Comparison of ENCODE assay signal across 12 mouse cellular contexts in the genomic region with DNA sequence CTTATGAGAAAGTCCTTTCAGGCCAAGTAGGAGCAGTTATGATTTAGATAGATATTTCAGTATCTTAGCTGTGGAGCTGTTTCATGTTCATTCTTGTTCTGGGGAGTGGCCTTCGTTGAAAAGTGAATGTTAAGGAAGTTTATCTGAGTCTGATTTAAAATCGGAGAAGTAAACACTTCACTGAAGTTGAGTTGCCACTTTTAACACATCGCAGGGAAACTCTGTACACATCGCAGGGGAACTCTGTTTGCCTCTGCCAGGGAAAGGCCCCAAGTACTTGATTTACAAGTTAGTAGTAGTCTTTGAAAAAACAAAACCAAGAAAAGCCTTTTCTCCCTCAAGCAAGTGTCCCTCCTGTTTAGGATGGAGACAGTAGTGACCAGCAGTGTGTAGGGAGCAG. TPM values are rescaled to one million over a fixed set of nuclear protein-coding genes. Genes with fewer than 3 reads are reported as not detected.
DNase-seq lines count a peak whose midpoint lies in the region; ATAC-seq and TF ChIP-seq lines count a peak whose summit lies in the region.
"Had no signal": no experiment of that assay in that cellular context is flagged by ENCODE, and none has a peak within 500 bp of the region (broad histone marks: within the 10 kb centered on the region; RNA-seq: fewer than 3 reads in every experiment).

No protein-coding gene starts in this region.

- no peaks in the 10 kb centered on the region for H3K9me3 ChIP-seq in limb, embryonic 15.5 days
- no peaks in the 10 kb centered on the region for H3K9me3 ChIP-seq in midbrain, embryonic 16.5 days (replicated peaks; ENCODE audit: control insufficient read depth, low read length, poor library complexity, severe bottlenecking)
- H3K9me3 ChIP-seq: midbrain, embryonic 10.5 days had no signal

- H3K79me2 ChIP-seq in liver, adult 2 months (ENCODE audit: control insufficient read depth, insufficient read depth, low read length) = peaks cover 12% of the 10 kb centered on the region; the same call in 1 of the 2 replicates

- H3K27ac ChIP-seq in liver, adult 2 months (replicated peaks; ENCODE audit: insufficient read depth, low read depth, low read length) = peak overlapping the region; percentile 15; the same call in 1 of the 2 replicates
- H3K27ac ChIP-seq in embryonic fibroblast, embryonic 13.5 days (ENCODE audit: insufficient read depth, low read length) = no peak overlapping the region
- H3K27ac ChIP-seq in limb, embryonic 15.5 days = peak overlapping the region; percentile 77
- H3K27ac ChIP-seq in small intestine, adult 2 months (ENCODE audit: insufficient read depth, low read depth, low read length) = peak overlapping the region; percentile 57
- H3K27ac ChIP-seq in midbrain, embryonic 16.5 days (ENCODE audit: low read length) = no peak overlapping the region

- peak; percentile 48 for DNase-seq in liver, adult 2 months (ENCODE audit: extremely low read depth, low read depth, low spot score)
- no peak for DNase-seq in liver
- no peak for DNase-seq in left cerebral cortex, postnatal 25 days (ENCODE audit: low spot score in 2 of 2)
- no peak for DNase-seq in right cerebral cortex, postnatal 36 days (ENCODE audit: low spot score in 2 of 2)

- H3K27me3 ChIP-seq in liver, adult 2 months (ENCODE audit: control insufficient read depth, insufficient read depth, low read length) = no peaks in the 10 kb centered on the region
- H3K27me3 ChIP-seq in limb, embryonic 15.5 days = peaks cover 38% of the 10 kb centered on the region
- no peaks in the 10 kb centered on the region for H3K27me3 ChIP-seq in small intestine, adult 2 months (ENCODE audit: control insufficient read depth, insufficient read depth, low read length)
- H3K27me3 ChIP-seq in midbrain, embryonic 16.5 days (ENCODE audit: control insufficient read depth, insufficient read depth, low read depth, low read length) = peaks cover 18% of the 10 kb centered on the region

- no peaks in the 10 kb centered on the region for H3K36me3 ChIP-seq in liver, adult 2 months (ENCODE audit: control insufficient read depth, insufficient read depth, low read length)
- H3K36me3 ChIP-seq in limb, embryonic 15.5 days = no peaks in the 10 kb centered on the region
- no peaks in the 10 kb centered on the region for H3K36me3 ChIP-seq in small intestine, adult 2 months (ENCODE audit: control insufficient read depth, insufficient read depth, low read length)
- no peaks in the 10 kb centered on the region for H3K36me3 ChIP-seq in midbrain, embryonic 16.5 days (ENCODE audit: control insufficient read depth, insufficient read depth, low read length)
- H3K36me3 ChIP-seq: G1E; midbrain, embryonic 10.5 days had no signal

- no peak for ATAC-seq in limb, embryonic 15.5 days (ENCODE audit: insufficient number of reproducible peaks, low FRiP score, low TSS enrichment, low read depth)
- no peak for ATAC-seq in midbrain, embryonic 16.5 days

- intact Hi-C loops in left cerebral cortex, postnatal 25 days (cut with DNase I) = no loop called here

- no peak for TF ChIP-seq POLR2A in liver, adult 2 months (IDR thresholded peaks at IDR 0.05; ENCODE audit: extremely low read depth, insufficient read depth, low read length)
- no peak for TF ChIP-seq POLR2A in embryonic fibroblast, embryonic 13.5 days (IDR thresholded peaks at IDR 0.05; ENCODE audit: low read depth, low read length)
- TF ChIP-seq POLR2A in small intestine, adult 2 months (IDR thresholded peaks at IDR 0.05; ENCODE audit: low read depth, low read length) = no peak

- H3K4me1 ChIP-seq in liver, adult 2 months (ENCODE audit: control insufficient read depth, insufficient read depth, low read length) = peaks cover 16% of the 10 kb centered on the region
- no peaks in the 10 kb centered on the region for H3K4me1 ChIP-seq in embryonic fibroblast, embryonic 13.5 days (ENCODE audit: control insufficient read depth, insufficient read depth, low read length)
- H3K4me1 ChIP-seq in limb, embryonic 15.5 days = peaks cover 11% of the 10 kb centered on the region
- H3K4me1 ChIP-seq in small intestine, adult 2 months (ENCODE audit: control insufficient read depth, insufficient read depth, insufficient read length, low read length) = peaks cover 2% of the 10 kb centered on the region
- H3K4me1 ChIP-seq in midbrain, embryonic 16.5 days (ENCODE audit: control insufficient read depth, insufficient read depth, low read length) = peaks cover 6% of the 10 kb centered on the region

- no peak overlapping the region for H3K9ac ChIP-seq in liver, adult 2 months (ENCODE audit: low read depth, low read length)
- H3K9ac ChIP-seq in limb, embryonic 15.5 days = no peak overlapping the region
- no peak overlapping the region for H3K9ac ChIP-seq in midbrain, embryonic 16.5 days (ENCODE audit: low read depth, low read length)

- H3K4me2 ChIP-seq in limb, embryonic 15.5 days = no peak overlapping the region
- H3K4me2 ChIP-seq in midbrain, embryonic 16.5 days (ENCODE audit: low read length) = no peak overlapping the region

- TF ChIP-seq CTCF in liver, adult 2 months (IDR thresholded peaks at IDR 0.05; ENCODE audit: low read depth, low read length) = no peak
- no peak for TF ChIP-seq CTCF in embryonic fibroblast, embryonic 13.5 days (IDR thresholded peaks at IDR 0.05; ENCODE audit: borderline replicate concordance, insufficient read depth, low read length)
- no peak for TF ChIP-seq CTCF in small intestine, adult 2 months (IDR thresholded peaks at IDR 0.05; ENCODE audit: extremely low read depth, insufficient read length, insufficient replicate concordance, low read depth, low read length)

- H3K4me3 ChIP-seq in liver, adult 2 months (ENCODE audit: insufficient read depth, low read depth, low read length) = peak overlapping the region; percentile 99; the same call in 1 of the 2 replicates
- H3K4me3 ChIP-seq in embryonic fibroblast, embryonic 13.5 days (ENCODE audit: insufficient read depth, low read length) = peak overlapping the region; percentile 27
- peak overlapping the region; percentile 55 for H3K4me3 ChIP-seq in limb, embryonic 15.5 days
- H3K4me3 ChIP-seq in small intestine, adult 2 months (ENCODE audit: low read depth, low read length) = peak overlapping the region; percentile 12; the same call in 1 of the 2 replicates
- H3K4me3 ChIP-seq in midbrain, embryonic 16.5 days (ENCODE audit: low read depth, low read length) = no peak overlapping the region

- WGBS in liver, adult 2 months = 14% methylated on average over 4 of the region's 4 CpGs
- 46% methylated on average over 4 of the region's 4 CpGs for WGBS in limb, embryonic 15.5 days
- WGBS in small intestine, adult 2 months = 18% methylated on average over 4 of the region's 4 CpGs
- 66% methylated on average over 4 of the region's 4 CpGs for WGBS in midbrain, embryonic 16.5 days

RNA-seq across cellular contexts. Expression of a gene that starts 0.9 kb away (rescaled TPM):
- 83.0 and 91.4 TPM in 2 replicates for total RNA-seq in liver, adult 2 months (2014; rRNA removed)
- polyA plus RNA-seq in liver, adult 2 months (2012; rRNA removed) = 124 and 164 TPM in 2 replicates
- polyA plus RNA-seq in embryonic fibroblast, embryonic 13.5 days (2011; ENCODE audit: insufficient read length, low read depth, missing spikeins) = 10.8 and 26.4 TPM in 2 replicates
- polyA plus RNA-seq in limb, embryonic 15.5 days (2015; fragmentation: Nextera tagmentation; extraction: Ambion mirVana) = 915 and 921 TPM in 2 replicates
- polyA plus RNA-seq in small intestine, adult 2 months (2012; rRNA removed) = 198 and 422 TPM in 2 replicates
- 1 to 10 TPM; 4.4 to 5.3 TPM for total RNA-seq in left cerebral cortex, postnatal 25 days (2021)
- 11.7 and 12.4 TPM in 2 replicates for polyA plus RNA-seq in midbrain, embryonic 16.5 days (2015; fragmentation: Nextera tagmentation; extraction: Ambion mirVana)
- total RNA-seq: G1E had no signal
- polyA plus RNA-seq: G1E had no signal

RNA-seq across cellular contexts. Expression of a gene that starts 59.1 kb away (rescaled TPM):
- total RNA-seq in liver, adult 2 months (2014; rRNA removed) = not detected in 2 replicates
- polyA plus RNA-seq in liver, adult 2 months (2012; rRNA removed) = not detected in 2 replicates
- not detected in 2 replicates for polyA plus RNA-seq in embryonic fibroblast, embryonic 13.5 days (2011; ENCODE audit: insufficient read length, low read depth, missing spikeins)
- polyA plus RNA-seq in limb, embryonic 15.5 days (2015; fragmentation: Nextera tagmentation; extraction: Ambion mirVana) = not detected in 2 replicates
- not detected in 2 replicates for polyA plus RNA-seq in small intestine, adult 2 months (2012; rRNA removed)
- total RNA-seq in left cerebral cortex, postnatal 25 days (2021) = not detected
- 0.39 TPM in 2 replicates for polyA plus RNA-seq in midbrain, embryonic 16.5 days (2015; fragmentation: Nextera tagmentation; extraction: Ambion mirVana)
- total RNA-seq: adrenal gland, adult 18-20 months; gastrocnemius, adult 18-20 months had no signal
- polyA plus RNA-seq: G1E; midbrain, embryonic 10.5 days had no signal

Comparison
In these comparisons a context has a peak if more than half of its experiments do, and no peak if none do; other contexts are left out.
1. H3K27ac ChIP-seq: peak in liver, adult 2 months (single experiment), limb, embryonic 15.5 days (single experiment) and small intestine, adult 2 months (single experiment); none in embryonic fibroblast, embryonic 13.5 days (single experiment) and midbrain, embryonic 16.5 days (single experiment).